Mouse (Mus musculus): ENCODE measurements around the gene Fez2.

Fez2 gene

DNA sequence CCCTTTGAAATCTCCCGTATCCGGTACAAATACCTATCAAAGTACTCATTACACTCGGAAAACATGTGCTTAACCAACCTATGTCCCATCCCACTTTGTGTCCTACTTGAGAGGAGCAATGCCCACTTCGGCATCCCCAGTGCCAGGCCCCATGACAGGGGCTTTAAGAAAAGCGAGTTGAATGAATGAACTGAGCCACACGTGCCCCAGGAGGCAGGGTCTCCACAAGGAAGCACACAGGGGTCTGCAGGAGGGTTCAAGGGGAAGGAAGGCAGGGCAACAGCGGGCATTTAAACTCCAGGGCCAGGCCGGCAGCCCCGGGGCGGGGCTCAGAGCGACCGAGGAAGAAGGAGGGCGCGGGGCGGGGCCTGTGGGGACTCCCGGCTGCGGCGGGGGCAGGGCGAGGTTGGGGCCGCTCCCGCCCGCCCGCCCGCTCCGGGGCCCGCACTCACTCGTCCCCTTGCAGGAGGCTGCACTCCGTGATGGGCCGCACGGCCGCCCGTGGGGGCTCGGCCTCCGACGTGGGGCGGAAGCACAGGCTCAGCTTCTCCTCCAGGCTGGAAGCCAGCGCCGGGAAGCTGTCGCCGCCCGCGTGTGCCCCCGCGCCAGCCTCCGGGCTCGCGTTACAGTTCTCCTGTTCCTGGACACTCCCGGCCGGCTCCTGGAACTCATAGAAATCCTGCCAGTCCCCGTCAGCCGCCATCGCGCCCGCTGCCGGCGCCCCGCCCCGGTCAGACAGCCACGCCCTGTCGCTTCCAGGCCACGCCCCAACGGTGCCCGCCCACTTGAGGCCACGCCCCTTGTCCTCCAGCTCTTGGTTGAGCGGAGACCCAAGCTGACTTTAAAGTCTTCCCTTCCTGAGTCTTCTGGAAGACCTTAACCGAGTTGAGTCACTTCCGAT is at the start of gene Fez2:
Gene Fez2, minus strand, starts transcription at position 772 of the 901 bp plus-strand sequence.
- in situ Hi-C loops (cut with MseI, MboI): no loop called here

DNA sequence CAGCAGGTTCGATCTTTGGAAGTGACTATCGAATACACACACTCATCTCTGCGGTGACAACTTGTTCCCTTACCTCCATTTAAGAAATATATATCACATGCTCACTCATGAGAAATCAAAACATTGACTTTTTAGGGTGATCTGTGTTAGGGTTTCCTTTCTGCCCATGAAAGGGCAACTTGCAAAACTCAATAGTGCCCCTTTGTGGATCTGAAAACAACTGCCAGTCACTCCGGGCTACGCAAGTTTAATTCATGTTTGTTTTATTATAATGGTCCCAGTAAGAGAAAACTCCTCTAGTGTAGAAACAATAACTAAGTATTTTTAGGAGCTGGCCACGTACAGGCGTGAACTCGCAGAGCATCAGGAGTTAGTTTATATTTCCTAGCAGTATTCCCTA is 47.5 kb upstream of the Fez2 start:
- in situ Hi-C loops (cut with MseI, MboI): no loop called here

DNA sequence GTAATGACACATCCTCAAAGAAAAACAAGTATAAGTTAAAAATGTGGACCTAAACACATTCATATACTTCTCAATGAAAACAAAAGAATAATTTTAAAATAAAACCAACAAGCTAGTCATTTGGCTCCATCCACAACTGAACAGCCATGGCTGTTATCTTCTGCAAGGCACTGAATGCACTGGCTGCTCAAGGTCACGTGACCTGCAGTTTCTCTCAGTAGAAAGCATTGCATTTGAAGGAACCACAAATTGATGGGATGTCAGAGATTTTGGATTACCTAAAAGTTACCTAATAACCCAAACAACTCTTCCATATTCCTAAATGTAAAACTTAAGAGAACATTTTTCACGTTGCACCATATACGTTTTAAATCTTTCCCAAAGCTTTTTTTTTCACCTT is 47.1 kb upstream of the Fez2 start:
- in situ Hi-C loops (cut with MseI, MboI): no loop called here

DNA sequence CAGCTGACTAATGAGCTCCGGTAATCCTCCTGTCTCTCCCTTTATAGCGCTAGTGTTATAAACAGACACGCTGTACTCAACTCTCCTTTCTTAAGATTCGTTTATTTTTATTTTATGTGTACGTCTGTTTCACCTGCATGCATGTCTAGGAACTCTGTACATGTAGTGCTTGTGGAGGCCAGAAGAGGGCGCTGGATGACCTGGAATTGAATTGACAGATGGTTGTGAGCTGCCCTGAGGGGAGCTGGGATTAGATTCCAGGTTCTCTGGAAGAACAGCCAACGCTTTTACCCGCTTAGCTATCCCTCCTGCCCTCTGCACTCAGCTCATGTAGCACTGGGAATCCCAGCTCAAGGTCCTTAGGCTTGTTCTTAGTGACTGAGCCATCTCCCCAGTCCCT is 42.2 kb upstream of the Fez2 start:
- in situ Hi-C loops (cut with MseI, MboI): no loop called here

DNA sequence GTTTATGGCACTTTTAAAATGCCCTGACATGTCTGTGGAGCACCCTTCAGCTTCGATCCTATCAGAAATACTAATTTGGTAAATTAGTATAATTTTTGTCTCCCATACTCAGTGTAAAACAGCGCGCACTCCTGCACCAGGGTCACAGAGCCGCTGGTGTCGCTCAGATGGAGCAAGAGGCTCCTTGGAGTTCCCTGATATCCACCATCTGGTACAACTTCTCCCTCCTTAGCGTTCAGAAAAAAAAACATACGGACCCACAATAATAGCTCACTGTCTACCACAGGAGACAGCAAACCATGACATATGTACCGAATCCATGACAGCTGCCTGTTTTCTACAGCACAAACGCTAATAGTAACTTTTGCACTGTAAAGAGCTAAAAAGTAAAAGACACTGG is 37.6 kb upstream of the Fez2 start:
- in situ Hi-C loops (cut with MseI, MboI): no loop called here

DNA sequence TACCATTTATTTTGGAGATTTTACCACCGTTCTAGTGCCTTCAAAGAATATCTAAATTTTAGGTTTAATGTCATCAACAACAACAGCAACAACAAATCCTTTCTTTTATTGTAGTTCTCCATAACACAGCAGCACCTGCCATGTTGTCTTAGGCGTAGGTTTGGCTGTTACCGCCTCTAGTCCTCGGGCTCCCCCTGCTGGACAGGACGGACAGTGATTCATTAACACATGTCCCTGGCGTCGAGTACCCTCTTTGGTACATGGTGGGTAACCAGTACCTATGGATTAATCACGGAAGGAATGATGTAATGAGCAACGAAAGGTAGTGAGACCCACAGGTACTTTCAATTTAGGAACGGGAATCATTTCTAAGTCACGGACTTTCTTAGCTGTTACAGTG is 37.2 kb upstream of the Fez2 start:
- in situ Hi-C loops (cut with MseI, MboI): no loop called here

DNA sequence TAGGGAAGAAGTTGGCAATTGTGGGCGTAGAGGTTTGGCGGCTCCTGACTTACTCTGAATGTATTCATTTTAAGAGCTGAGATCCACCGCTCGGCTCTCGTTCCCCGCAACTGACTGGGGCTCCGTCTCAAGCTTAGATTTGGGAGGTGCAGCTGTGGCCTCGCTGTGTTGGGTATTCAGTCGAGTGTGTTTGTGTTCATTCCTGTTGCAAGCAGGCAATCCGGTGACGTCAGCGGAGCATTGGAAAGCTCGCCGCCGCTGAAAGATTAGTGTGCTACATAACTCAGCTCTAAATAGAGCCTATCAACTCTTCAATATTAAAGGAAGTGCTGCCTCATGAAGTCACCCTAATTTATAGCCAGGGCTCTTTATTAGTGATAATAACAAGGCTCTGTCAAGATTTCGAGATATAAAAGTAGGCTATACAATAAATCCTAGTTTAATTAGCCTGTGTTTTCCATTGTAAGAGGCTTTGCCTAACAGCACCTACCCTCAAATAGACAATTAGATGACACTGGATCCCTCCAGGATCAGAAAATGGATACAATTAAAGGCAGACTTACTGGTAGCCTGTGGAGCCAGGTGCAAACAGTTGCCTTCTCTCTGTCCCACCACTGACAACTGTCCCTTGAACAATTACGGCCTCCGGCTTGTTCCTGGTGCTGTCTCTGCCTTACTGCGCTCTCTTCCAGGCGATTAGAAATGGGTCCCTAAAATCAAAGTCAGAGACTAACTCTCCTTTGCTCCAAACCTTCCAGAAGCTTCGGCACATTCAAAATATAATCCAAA is 36.4 kb upstream of the Fez2 start:
- in situ Hi-C loops (cut with MseI, MboI): no loop called here

DNA sequence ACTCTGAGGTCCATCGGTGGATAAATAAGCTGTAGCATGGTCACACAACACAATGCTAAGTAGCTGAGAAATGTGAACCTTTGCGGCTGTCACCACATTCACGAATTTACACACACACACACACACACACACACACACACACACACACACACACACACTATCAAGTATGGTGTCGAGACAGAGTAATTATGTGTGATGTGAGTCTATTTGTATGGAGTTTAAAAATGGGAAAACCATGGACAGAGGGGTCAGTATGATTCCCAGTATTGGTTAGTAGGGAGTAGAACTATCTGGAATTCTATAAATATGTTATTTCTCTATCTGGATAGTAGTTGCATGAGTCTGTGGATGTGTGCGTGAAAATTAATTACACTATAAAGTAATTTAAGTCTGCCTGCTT is 35.6 kb upstream of the Fez2 start:
- in situ Hi-C loops (cut with MseI, MboI): no loop called here

DNA sequence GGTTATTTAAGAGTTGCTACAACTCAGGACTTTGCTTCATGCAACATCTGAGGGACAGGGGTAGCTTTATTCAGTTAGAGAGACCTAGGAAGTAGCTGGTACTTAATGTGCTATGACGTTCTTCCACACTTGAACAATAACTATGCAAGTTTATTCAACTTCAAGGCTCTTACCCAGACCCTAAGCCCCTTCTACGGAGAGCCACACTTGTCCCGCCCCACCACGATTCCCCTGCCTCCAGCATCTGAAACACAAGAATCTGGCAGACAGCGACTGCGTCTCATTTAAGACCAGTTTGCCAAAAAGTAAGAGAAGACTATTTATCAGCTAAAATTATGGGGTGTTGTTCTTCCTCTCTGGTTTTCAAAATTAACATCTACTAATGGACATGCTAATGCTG is 33.9 kb upstream of the Fez2 start:
- in situ Hi-C loops (cut with MseI, MboI): no loop called here

DNA sequence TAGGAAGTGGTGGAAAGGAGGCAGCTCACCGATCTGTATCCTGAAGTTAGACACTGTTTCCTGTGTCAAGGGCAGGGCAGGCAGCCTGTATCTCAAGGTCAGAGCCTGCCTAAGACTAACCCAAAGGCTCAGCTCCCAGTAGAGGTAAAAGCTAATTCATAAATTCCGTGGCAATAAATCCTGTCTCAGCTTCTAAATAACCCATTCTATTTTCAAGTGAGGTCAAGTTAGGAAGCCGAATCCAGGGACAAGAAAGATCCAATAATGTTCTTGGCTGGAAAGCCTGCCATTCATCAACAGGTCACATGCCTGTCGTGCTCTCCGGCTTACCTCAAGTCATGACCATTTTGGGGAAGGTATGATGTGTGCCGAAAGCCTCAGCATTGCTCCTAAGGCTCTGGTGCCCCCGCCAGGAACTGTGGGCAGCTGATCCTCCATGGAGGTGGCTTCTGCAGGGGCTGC is 33.4 kb upstream of the Fez2 start:
- in situ Hi-C loops (cut with MseI, MboI): no loop called here

DNA sequence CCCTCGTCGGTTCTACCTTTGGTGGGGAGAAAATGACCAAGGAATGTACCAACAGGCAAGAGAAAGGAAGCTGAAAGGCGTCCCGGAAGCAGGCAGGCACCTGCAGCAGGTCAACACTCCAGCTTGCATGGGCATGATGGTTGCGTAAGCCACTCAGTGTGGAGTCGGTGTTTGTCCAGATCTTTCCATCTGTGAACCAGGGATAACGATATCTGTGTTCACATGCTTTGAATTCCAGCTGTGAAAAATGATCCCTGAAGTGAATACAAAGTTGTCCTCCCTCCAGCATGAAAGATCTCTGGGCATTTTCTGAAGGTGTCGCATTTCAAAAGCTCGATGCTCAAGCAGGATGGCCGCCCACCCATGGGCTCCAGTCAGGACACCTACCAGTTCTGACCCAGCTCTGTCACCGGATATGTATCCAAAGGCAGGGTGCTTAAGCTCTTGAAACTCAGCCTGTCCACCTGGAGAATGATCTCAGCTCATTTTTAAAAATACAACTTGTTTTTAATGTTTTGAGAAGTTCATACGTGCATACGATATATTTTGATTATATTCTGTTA is 31.8 kb upstream of the Fez2 start:
- in situ Hi-C loops (cut with MseI, MboI): no loop called here

DNA sequence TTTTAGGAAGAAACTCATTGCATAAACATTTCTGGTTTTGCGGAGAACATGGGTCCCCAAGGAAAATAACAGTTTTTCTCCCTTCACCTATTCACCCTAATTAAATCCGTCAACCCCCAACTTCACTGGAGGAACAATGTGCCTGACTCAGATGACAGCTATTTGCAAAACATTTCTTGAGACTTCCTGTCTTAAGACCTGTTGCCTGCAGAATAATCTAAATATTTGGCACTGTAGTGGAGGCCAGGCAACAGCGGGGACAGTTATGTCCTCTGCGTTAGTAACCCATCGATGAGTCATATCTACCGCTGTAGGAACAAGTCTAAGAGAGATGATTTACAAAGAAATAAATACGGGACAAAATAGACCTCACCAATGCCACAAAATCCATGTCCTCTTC is 26.9 kb upstream of the Fez2 start:
- in situ Hi-C loops (cut with MseI, MboI): no loop called here

DNA sequence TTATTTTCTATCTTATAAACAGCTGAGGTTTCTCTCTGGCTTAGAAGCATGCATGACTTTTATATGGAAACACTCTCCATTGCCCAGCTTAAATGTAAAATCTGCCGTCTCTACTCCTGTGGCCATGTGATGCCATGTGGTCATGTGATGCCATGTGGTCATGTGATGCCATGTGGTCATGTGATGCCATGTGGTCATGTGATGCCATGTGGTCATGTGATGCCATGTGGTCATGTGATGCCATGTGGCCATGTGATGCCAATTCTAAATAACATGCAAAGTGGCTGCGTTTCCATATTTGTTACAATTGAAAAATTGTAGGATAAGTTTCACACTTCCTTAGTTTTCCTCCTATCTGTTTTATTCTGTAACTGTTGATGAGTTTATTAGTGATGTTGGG is 22.8 kb upstream of the Fez2 start:
- in situ Hi-C loops (cut with MseI, MboI): no loop called here

DNA sequence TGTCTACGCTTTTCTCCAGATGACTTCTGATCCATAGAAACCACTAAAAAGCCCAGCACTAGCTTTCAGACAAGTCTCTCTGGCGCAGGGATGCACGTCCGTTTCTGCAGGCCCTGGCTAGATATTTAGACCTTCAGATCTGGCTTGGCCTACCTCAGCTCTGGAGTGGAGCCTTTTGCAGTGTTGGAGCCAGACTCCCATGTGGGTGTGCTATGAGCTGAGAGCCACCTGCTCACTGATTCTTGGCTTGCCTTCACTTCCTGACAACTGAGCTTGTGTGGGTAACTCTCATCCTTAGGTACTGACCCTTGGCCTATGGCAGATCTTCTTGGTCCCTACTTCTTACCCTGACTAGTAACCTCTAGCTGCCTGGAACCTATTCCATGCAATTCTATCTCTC is 19.2 kb upstream of the Fez2 start:
- in situ Hi-C loops (cut with MseI, MboI): no loop called here

DNA sequence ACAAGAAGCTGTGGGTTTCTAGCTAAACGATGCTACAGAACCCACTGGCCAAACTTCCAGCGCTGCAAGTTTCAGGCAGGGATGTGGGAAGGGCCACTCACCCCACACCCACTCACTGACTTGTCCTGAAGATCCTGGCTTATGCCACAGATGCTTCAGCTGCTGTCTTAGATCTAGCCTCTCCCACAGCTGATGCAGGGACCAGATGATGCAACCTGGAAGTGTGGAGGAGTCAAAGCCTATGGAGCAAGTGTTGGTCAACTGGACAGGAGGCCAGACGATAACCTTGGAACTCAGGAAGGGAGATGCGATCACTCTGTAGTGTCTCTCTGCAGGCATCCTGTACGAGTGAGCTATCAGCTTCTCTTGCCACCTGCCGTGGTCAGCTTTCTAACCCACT is 17.7 kb upstream of the Fez2 start:
- in situ Hi-C loops (cut with MseI, MboI): no loop called here

DNA sequence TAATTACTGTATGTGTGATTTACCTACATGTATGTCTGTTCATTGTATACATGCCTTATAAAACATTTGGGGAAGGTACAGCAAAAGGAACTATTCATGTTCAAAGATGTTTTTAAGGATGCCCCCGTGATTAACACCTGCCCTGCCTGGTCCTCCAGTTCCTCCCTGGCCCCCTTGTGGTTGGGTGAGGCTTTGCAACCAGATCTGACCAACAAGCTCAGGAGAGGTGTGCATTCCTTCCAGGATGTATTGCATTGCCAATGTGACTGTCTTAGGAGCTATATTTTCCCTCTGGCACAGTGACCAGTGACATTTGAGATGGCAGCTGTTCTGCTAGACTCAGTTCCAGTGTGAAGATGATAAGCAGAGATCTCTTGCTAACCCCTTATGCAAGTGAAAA is 16.8 kb upstream of the Fez2 start:
- in situ Hi-C loops (cut with MseI, MboI): no loop called here

DNA sequence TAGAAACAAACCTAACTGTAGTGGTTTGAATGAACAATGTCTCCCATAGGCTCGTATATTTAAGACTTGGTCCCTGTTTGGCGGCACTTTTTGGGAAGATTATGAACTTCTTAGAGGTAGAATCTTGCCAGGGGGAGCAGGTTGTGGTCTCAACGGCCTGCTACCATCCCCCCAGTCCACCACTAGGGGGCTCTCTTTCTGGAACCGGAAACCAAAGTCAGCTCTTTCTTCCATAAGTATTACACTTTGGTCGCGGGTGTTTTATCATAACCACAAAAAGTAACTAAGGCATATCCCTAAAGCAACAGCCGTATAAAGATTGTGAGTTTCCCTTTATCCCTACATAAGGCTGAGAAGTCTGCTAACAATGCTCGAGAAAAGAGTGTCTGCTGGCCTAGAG is 12.4 kb upstream of the Fez2 start:
- in situ Hi-C loops (cut with MseI, MboI): no loop called here

DNA sequence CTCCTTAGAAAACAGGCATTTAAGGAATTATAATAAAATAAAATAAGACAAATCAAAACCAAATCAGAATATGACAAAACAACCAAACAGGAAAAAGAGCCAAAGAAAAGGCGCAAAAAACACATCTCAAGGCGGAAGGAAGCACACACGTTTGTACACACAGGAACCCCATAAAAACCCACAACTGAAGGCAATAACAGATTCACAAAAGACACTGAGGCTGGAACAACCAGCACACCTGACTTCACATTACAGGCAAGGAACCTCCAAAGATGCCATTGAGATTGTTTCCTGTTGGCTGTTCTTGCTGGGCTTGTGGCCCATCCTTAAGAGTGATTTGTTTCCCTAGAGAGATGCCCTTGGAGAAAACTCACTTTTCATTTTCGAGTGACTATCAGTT is 11.1 kb upstream of the Fez2 start:
- in situ Hi-C loops (cut with MseI, MboI): no loop called here

DNA sequence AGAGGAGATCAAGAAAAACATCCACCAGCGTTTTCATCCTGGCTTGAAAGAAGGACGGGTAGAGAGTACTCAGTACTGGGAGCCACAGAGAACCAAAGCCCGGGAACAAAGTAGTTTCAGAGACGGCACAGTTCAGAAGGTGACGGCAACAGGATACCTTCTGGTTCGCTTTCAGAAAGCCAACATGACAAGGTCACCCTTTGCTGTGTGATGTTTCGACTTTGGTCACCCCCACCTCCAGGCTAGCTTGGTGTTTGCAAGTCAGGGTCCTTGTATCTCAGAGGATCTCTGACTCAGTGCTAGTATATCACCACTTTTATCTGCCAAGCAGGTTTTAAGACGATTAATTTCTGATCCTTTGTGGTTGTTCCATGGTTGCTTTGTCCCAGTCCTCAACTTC is 7.1 kb upstream of the Fez2 start:
- in situ Hi-C loops (cut with MseI, MboI): no loop called here

DNA sequence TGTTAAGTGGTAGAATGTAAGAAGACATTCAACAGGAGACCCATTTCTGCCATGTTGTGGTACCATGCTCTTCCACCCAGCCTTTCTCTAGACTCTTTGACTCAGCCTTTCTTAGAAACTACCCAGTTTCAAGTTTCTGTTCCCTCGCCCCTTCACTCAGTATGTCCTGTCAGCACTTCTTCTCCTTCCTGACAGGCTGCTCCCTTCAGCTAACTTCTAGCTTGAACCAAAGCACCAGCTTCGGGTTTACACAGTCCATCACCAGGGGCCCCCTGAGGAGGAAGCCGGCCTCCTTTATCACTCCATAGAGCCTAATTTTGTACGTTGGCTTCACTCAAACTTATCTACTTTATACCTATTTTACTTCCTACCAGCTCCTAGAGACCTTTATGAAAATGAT is 1.3 kb upstream of the Fez2 start:
- in situ Hi-C loops (cut with MseI, MboI): no loop called here

DNA sequence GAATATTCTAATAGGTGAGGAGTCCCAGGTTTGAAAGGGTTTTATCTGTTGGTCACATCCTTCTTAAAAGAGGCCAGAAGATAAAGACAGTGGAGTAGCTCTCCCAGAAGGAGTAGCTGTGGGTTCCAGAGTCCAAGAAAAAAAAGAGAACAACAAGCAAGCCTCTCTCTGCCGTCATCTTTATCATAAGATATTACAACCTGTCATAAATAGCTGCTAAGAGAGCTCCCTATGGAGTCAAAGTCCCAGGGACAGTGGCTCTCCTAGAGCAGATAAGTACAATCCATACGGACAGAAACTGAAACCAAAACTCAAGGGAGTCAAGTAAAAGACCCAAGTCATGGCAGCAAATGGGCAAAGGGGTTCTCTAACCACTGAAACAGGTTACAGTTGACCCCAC is 2.7 kb downstream of the Fez2 start:
- in situ Hi-C loops (cut with MseI, MboI): no loop called here

DNA sequence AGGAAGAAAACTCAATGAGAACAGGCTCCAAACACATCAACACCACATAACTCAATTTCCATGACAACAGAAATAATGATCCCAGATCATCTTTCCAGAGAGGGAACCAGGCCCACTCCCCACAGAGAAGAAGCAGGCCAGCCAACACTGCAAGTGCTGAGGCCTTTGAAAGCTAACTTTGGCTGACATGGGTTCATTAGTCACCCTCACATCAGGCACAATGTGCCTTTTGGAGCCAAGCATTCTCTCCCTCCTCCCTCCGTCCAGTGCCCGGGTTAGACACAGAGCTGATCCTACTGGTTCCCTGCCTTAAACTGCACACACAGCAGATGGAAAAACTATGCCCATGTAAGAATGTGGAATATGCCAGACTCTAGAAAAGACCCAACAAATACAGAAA is 8.1 kb downstream of the Fez2 start:
- in situ Hi-C loops (cut with MseI, MboI): no loop called here

DNA sequence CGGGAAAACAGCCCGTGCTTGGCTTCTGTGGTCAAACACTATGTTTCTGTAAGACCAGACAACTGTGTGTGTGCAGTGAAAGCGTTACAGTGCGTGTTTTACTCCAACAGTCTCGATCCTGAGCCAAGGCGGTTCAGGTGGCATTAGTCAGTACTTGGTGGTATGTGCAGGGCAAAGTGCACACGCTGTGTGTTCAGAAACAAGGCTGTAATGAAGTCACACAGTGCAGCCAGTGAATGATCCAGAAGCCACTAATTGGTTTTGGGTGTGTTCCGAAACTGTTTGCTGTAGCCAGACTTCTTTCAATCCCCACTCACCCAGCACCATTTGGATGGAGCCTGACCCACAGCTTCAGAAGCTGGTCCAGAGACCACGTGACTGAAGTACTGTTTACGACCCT is 9.6 kb downstream of the Fez2 start:
- in situ Hi-C loops (cut with MseI, MboI): no loop called here
